Mouse (Mus musculus): ENCODE measurements around the gene Pck2. TPM values are rescaled to one million over a fixed set of nuclear protein-coding genes. Genes with fewer than 3 reads are reported as not detected.

The Pck2 gene
- 17.3 to 21.1 TPM (median 18.2 TPM) in 3 replicates for total RNA-seq (2017)

DNA sequence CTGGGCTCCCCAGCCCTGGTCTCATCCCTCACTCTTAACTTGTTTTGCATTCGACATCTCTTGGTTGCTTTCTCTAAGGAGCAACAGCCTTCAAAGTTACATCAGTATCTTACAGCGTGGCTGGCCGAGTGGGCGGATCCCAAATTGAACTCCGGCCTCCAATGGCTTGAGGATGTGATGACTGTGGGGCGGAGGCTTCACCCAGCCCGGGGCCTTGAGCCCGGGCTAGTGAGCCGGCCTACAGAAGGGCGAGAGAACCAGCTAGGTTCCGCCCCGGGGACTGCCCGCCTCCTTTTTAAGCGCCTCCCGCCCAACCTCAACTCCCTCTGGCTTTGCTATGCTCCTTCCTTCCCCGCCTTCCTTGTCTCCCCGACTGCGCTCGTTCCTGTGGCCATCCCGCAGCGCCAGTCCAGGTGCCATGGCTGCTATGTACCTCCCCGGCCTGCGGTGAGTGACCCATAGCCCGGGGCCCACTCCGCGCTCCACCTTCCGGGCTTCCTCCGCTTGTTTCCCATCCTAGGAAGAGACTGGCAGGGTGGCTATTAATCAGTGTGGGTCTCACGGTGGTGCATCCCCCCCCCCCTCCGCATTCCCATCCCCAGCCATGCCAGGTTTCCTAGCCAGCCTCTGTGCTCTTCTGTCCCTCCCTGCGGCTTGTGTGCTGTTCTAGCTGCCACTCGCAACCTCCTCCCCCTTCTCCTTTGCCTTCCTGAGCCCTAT, at the start of gene Pck2:
Pck2 (plus strand) TSS at position 200 of the 720 bp plus-strand sequence.
- ATAC-seq (replicated peaks; ENCODE audit: insufficient number of reproducible peaks, low FRiP score, low TSS enrichment, poor library complexity, severe bottlenecking), result peak; percentile 95

DNA sequence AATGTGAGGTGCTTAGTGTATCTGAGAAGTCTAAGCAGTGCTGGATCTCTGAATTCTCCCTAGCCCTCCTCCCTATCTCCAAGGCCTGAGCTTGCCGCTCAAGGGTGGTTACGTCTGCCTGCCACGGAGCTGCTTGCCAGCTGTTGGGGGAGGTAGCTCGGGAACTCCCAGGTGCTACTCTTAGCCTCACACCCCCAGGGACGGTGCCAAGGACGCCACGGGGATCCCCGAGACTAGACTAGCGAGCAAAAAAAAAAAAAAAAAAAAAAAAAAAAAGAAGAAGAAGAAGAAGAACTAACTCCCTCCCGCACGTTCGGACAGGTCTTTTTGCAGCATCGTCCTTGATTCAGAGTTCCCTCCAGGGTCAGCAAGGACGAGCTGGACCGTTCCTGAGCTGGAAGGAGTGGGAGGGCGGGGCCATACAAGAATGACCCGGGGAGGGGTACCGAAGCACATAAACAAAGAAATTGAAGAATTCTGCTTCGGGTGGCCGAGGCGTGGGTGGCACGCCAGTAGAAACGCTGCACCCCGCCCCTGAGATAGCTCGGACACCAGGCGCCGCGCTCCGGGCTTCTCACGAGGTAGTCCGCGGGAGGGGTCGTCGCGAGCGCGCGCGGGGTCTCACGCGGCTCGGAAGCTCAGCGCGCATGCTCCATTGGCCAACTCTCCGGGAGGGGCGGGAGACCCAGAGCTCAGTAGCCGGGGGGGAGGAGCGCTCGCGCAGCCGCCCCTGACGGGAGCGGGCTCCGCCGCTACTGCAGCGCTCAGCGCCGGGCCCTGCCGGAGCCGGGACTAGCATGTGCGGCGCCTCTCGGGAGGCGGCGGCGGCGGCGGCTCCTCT, 49.5 kb upstream of the Pck2 start, which contains the start of gene Carmil3:
Carmil3 (plus strand) TSS at position 291 of the 841 bp plus-strand sequence.
- no peak for ATAC-seq (replicated peaks; ENCODE audit: insufficient number of reproducible peaks, low FRiP score, low TSS enrichment, poor library complexity, severe bottlenecking)

GRCm38 (mm10) chr14:55491291-55491833, 48.7 kb upstream of the Pck2 start:
- ATAC-seq (replicated peaks; ENCODE audit: insufficient number of reproducible peaks, low FRiP score, low TSS enrichment, poor library complexity, severe bottlenecking), result no peak

DNA sequence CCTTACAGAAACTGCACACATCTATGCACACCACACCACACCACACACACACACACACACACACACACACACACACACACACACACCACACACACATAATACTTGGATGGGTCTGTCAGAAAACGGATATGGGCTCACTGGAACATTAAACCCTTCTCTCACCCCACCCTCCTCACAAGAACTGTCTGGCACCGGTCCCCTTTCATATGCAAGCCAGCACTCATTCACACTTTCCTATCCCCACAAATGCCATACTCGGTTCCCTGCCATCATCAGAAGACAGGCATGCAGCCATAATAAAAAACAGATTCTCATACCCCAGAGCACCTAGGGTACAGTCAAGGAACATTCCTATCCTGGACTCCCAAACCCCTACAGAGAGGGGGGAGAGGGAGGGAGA, 48.0 kb upstream of the Pck2 start:
- ATAC-seq (replicated peaks; ENCODE audit: insufficient number of reproducible peaks, low FRiP score, low TSS enrichment, poor library complexity, severe bottlenecking), result no peak

GRCm38 (mm10) chr14:55495509-55496240, 44.4 kb upstream of the Pck2 start:
- no peak for ATAC-seq (replicated peaks; ENCODE audit: insufficient number of reproducible peaks, low FRiP score, low TSS enrichment, poor library complexity, severe bottlenecking)

DNA sequence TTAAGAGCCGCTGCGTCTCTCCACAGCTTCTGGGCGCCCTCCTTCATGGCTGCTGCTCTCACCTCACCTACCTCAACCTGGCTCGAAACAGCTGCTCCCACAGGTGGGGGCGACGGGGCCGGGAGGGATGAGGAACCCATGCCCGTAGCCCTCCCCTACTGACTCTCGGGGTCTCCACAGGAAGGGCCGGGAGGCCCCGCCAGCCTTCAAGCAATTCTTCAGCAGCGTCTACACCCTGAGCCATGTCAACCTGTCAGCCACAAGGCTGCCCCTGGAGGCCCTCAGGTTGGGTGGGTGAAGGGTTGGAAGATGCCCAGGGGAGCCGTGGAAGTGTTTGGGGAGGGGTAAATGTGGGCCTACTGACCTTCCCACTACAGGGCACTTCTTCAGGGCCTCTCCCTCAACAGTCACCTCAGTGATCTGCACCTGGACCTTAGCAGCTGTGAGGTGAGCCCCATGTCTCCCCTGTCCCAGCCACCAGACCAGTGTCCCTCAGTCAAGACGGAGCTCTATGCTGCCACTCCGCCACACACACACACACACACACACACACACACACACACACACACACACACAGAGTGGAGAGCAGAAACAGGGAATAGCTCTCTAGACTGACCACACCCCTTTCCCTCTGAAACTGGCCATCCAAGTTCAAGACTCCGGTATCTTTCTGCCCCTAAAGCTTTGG, 43.2 kb upstream of the Pck2 start:
- no peak for ATAC-seq (replicated peaks; ENCODE audit: insufficient number of reproducible peaks, low FRiP score, low TSS enrichment, poor library complexity, severe bottlenecking)

GRCm38 (mm10) chr14:55497449-55497821, 42.6 kb upstream of the Pck2 start:
- ATAC-seq (replicated peaks; ENCODE audit: insufficient number of reproducible peaks, low FRiP score, low TSS enrichment, poor library complexity, severe bottlenecking), result peak; percentile 73

- no peak for ATAC-seq (replicated peaks; ENCODE audit: insufficient number of reproducible peaks, low FRiP score, low TSS enrichment, poor library complexity, severe bottlenecking)
Observed at GRCm38 (mm10) chr14:55505612-55506011, 34.5 kb upstream of the Pck2 start.

GRCm38 (mm10) chr14:55507801-55508200, 32.3 kb upstream of the Pck2 start:
- ATAC-seq (replicated peaks; ENCODE audit: insufficient number of reproducible peaks, low FRiP score, low TSS enrichment, poor library complexity, severe bottlenecking), result no peak

DNA sequence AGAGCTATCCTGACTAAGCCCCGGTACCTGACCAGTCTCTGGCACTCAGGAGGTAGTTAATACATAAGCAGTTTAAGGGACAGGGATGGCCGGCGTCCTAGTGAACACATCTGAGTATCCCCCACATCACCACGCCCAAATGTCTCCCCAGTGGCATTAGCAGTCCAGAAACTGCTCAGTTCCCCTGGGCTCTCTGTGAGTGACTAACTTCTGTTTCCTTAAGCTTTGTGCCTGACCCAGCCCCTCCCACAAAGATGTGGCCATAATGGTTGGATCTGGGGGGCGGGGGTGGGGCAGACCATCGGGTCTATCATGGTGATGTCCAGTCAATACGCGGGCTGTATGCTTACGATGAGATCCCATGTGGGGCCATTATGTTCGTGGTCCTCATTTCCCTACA, 30.5 kb upstream of the Pck2 start:
- ATAC-seq (replicated peaks; ENCODE audit: insufficient number of reproducible peaks, low FRiP score, low TSS enrichment, poor library complexity, severe bottlenecking), result no peak

DNA sequence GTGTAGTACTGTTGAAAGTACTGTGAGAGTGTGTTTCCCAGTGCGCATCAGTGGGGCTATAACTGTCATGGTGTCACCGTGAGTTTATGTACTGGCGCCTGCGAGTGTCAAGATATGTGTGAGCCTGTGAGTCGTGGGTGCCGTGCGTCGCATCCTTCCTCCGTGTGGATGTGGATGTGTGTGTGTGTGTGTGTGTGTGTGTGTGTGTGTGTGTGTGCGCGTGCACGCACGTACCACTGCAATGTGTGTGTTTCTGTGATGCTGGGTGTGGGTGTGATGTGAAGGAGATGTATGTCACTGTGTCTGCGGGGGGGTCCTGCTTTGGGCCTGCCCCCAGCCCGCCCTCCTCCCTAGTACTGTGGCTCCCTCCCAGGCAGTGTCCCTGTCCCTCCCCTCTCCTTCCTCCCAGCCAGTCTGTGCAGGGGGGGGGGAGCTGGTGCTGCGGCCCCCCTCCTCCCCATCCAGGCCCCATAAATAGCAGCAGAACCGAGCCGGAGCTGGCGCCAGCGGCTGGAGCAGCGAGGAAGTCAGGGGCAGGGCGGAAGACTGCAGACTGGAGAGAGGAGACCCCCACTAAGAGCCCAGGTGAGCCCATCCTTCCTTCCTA, 29.8 kb upstream of the Pck2 start, which contains the start of gene Cpne6:
Cpne6 (plus strand) TSS at position 321 of the 607 bp plus-strand sequence.
- ATAC-seq (replicated peaks; ENCODE audit: insufficient number of reproducible peaks, low FRiP score, low TSS enrichment, poor library complexity, severe bottlenecking), result no peak

DNA sequence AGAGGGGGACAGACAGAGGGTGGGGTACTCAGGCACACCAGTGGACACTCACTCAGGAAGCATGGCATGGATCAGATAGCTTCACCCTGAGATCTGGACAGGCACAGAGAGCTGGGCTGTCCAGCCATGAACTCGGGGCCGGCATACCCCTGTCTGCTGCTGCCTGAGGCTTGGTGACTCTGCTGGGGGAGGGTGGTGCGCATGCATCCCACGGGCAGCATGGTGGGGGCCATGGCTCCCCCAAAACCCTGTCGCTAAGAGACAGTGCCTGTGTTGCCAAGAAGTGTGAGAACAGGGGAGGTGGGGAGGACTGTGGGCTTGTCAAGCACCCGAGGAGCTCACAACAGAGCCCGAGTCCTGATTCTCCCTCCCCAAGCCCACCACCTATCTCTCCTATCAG, 29.0 kb upstream of the Pck2 start:
- no peak for ATAC-seq (replicated peaks; ENCODE audit: insufficient number of reproducible peaks, low FRiP score, low TSS enrichment, poor library complexity, severe bottlenecking)

GRCm38 (mm10) chr14:55513927-55514326, 26.1 kb upstream of the Pck2 start:
- ATAC-seq (replicated peaks; ENCODE audit: insufficient number of reproducible peaks, low FRiP score, low TSS enrichment, poor library complexity, severe bottlenecking), result no peak

GRCm38 (mm10) chr14:55515846-55516245, 24.2 kb upstream of the Pck2 start:
- no peak for ATAC-seq (replicated peaks; ENCODE audit: insufficient number of reproducible peaks, low FRiP score, low TSS enrichment, poor library complexity, severe bottlenecking)

- ATAC-seq (replicated peaks; ENCODE audit: insufficient number of reproducible peaks, low FRiP score, low TSS enrichment, poor library complexity, severe bottlenecking), result no peak
Observed at GRCm38 (mm10) chr14:55518897-55519296, 21.2 kb upstream of the Pck2 start.

GRCm38 (mm10) chr14:55519604-55520003, 20.5 kb upstream of the Pck2 start:
- ATAC-seq (replicated peaks; ENCODE audit: insufficient number of reproducible peaks, low FRiP score, low TSS enrichment, poor library complexity, severe bottlenecking), result no peak

- no peak for ATAC-seq (replicated peaks; ENCODE audit: insufficient number of reproducible peaks, low FRiP score, low TSS enrichment, poor library complexity, severe bottlenecking)
Observed at GRCm38 (mm10) chr14:55520451-55521361, 19.4 kb upstream of the Pck2 start.
